Mouse (Mus musculus) thymus, postnatal 10 days (tissue): Measurements from ENCODE around the gene Sept11.

ENCODE experiments used
- DNase-seq, 2 experiments: peaks; one replicate each; pipeline ENCODE4 v3.0.0; 2021; ENCODE audit warnings: low spot score in 2 of 2

Sept11 gene

DNA sequence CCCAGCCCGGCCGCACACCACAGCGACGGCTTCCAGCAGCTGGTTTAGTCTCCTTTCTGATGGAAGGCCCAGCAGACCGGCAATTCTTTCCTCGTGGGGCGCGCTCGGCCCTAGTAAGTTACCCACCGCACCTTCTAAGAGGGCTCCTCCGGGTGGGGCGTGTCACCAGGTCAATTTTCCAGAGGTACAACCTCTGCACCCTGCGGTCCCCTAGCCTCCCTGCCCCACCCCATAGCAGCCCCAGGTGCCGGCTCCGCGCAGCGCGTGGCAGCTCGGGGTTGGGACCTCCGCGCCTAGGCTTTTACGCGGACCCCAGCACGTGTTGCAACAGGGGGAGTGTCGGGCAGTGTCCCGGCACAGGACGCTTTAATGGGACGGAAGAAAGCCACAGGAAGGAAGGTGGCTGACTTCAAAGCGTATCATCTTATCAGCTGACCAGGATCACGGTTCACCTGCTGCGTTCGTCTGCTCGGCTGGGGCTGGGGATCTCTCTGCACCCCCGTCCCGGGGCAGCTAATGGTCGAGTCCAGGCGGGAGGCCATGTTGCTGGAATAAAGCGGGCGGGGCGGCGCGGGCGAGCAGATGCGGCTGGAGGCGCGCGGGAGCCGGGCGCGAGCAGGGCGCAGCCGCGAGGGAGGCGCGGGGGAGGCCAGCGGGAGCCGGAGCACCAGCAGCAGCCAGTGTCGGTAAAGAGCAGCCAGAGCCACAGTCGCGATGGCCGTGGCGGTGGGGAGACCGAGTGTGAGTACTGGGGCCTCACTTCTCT is at the start of gene Sept11:
Sept11 (plus strand) TSS at position 581 of the 766 bp plus-strand sequence.
- peak; percentile 83 to 87 for DNase-seq

DNA sequence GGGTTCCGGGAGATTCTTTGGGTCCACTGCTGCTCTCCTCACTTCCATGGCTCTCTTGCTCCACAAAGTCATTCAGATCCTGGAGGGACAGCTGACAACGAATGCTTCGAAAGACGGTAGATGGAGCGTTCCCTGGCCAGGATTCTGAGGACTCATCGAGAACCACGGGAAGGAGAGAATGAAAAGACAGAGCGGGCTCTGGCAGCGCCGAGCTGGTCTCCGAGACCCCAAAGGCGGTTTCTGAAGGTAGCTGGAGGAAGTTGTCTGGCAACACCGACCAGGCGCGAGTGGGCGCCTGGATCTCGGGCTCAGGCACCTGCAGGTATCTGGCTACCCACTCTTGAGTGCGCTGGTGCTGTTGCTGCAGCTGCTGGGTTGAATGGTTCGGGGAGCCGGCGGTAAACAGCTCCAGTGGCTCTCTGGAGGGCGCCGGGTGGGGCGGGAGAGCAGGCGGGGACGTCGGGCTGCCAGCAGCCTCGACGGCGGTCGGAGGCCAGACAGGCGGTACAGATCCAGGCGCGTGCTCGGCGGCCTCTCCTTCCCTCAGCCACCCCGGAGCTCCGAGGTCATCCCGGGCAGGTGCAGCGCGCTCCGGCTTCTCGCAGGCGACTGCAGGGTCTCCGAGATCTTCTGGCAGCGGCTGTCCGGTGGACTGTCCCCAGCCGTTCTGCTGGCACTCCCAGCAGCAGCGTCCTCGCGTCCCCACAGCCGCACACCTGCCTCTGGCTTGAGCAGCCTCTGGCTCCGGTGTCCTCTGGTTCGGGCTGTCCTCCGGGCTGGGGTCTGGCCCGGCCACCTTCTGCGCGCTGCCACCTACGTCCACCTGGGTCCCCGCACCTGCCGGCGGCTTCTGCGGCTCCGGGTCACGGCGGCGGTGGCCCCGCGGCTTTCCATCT is 49.3 kb upstream of the Sept11 start:
- DNase-seq, result peak in 1 of 2 experiments; percentile 7

DNA sequence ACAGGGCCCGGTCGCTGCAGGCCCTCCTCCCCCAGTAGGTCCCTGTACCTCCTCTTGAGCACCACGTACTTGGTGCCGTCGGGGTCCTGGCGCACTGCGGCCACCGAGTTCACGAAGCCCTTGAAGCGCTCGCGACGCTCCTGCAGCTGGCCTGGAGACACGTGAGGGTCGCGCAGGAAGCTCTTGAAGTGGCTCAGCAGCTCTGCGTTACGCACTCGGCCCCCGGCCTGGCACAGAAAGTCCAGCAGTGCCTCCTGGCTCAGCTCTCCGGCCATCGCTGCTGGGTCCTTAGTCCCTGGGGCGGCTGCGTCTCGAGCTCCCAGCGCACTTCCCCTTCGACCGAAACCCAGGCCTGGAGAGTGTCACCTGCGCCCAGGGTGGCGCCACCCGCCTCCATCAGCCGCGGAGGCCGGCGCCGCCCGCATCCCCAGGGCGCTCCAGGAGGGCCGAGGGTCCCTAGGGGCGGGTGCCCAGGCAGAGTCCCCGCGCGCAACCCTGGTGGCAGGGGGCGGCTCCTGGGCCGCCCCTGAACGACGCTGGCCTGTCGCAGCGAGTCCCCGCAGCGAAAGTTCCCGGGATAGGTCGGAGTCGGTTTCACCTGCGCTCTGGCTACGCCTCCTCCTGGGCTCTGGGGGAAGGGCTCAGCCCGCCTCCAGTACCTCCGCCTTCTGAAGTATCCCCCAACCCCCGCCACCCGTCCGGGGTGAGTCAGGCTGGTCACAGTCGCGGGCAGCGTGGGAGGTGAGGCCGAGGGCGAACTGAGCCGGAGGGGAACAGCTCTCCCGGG is 48.5 kb upstream of the Sept11 start, which contains the start of gene Sowahb:
Sowahb (minus strand) TSS at position 439 of the 787 bp plus-strand sequence.
- DNase-seq, result no peak

DNA sequence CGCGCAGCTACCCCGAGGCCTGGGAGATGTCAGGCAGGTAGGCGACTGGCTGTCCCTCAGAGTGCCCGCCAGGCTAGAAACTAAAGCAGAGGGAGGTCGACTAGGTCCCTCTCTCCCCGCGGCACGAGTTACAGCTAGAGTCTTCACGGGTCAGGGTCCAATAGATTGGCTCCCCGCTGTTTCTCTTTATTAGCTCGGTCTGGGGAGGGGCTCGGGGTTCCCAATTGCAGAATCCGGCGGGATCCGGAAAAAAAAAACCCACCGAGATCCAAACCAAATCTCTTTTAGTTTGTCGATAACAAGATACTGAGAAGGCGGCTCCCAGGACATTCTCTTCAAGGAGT is 47.9 kb upstream of the Sept11 start:
- no peak for DNase-seq

DNA sequence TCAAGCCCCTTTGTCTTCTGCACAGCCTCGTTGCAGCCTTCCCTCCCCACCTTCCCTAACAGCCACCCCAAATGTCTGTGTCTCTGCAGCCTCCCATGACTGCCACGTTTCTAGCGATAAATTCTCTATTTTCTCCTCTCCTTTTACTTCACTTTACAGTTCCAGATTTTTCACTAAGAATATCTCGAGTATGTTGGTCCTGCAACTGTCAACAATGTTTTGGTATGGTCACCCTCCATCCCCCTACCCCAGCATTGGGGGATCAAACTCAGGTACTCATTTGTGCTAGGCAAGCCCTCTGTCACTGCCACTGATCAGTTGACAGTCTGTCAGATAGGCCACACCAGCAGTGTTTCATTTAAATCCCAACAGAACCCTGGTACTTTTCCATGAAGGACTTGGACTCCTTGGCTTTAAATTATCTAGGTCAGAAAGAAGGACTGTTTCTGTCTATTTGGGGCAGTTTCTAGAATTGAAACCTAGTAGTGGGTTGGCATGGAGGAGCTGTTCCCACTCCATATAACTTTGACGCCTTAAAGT is 46.9 kb upstream of the Sept11 start:
- no peak for DNase-seq

DNA sequence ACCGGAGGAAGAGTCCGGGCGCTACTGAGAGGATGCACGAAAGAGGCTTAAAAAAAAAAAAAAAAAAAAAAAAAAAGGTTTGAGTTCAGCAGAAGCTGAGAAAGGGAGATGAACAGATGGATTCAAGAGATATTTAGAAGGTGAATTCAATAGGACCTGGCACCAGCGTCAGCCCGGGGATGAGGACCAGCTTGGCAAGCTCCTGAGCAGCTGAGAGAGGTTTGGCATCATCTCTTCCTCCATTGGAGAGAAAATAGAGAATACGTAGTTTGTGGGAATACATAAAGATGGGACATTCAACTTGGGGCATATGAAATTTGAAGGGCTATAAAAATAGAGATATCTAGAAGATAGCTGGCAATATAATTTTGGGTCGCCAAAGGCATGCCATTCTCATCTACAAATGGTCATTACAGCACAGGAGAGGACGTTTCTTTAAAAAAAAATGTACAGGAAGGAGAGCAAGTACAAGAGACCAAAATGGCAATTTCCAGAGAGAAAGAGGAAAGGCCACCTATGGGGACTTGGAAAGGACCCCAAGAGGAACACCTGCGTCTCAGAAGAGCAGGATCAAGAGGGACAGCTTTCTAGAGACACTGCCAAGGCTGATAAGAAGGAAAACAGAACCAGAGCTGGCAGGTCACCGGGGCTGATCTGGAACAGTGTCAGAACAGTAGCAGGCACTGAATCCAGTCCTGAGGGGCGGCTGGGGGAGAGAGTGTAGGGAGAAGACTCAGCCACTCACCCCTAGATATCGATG is 44.6 kb upstream of the Sept11 start:
- no peak for DNase-seq

DNA sequence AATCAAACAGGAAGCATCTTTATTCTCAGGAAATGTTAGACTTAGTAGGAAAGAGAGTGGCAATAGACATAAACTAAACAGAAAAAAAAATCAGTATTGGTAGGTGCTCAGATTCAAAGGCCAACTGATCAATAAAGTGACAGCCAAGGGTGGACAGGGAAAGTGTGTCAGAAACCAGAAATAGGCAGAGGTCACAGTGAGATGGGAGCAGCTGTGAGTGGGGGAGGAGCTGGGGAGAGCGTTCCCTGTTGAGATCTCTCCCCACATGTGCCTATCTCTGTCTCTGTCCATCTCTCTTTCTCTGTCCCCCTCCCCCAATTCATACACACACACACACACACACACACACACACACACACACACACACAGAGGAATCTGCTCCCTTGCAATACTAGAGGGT is 43.3 kb upstream of the Sept11 start:
- no peak for DNase-seq

DNA sequence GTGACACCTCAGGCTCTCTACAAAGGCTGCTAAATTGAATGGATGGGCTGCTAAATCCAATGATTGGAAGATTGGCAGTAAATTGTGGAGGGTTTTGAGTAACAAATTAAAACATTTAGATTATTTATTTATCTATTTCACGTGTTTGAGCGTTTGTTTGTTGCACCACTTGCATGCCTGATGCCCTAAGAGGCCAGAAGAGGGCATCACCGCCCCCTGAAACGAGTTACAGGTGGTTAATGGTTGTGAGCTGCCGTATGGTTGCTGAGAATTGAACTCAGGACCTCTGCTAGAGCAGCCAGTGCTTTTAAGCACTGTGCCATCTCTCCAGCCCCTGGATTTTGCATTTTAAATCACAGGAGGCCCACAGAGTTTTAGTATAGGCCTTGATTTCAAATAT is 42.2 kb upstream of the Sept11 start:
- DNase-seq, result no peak

DNA sequence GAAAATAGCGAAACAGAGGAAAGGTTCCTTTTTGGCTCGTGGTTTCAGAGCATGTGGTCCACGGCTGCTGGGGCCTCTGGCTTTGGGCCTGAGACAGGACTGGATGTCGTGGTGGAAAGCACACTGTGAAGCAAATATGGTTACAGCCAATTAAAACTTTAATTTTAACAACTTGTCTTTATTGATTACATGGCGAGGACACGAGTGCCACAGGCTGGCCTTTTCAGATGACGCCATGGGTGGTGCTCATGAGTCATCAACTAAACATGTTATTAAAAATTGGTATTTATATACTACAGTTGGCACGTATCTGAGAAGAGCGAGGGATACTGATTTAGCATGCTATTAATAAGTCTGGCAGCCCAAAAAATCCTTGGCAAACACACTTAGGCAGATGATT is 41.3 kb upstream of the Sept11 start:
- no peak for DNase-seq

DNA sequence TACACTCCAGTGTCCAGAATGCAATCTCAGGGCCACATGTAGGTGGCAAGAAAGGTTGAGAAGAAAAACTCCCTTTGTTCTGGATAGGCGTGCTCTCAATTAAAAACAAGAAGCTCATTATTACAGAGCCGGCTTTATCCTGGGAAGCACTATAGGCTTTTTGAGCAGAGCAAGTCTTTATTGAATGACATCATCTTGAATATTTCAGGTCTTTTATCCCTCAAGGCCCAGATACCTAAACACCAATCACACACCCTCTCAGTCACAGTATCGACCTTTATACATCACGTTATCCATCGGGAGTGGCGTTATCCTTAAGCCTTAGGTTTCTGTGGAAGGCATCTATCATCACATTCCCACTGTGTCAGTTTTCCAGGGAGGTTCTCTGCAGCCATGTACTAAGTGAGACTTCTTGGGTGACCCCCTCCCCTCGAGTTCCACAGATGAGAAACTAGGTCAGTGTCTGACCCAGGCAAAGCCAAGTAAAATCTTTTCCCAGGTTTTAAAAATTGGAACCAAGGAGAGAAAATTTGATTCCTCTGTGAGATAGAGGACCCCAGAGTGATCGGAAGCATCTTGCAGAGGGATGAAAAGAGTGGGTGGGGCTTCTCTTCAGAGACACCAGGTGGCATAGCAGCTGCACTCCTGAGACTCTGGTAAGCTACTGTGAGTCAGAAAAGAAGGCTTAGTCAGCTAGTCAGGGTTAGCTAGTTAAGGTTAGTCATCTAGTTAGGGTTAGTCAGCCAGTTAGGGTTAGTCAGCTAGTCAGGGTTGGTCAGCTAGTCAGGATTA is 39.4 kb upstream of the Sept11 start:
- no peak for DNase-seq

DNA sequence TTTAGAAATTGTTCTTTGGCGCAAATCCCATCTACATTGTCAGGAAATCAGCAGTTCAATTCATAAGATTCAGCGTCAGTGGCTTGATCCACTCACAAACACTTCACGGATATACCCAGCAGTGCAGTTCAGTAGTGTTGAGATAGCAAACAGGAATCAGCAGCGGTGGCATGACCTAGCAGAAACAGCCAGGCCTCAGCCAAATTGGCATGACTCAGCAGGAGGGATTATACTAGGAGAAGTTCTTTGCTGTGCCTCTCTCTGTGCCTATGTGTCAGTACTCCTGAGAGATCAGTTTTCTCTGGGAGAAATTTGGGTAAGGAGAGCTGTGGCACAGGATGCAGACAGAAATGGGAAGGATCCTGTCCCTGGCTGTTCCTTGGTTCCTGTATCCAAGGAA is 32.4 kb upstream of the Sept11 start:
- no peak for DNase-seq

DNA sequence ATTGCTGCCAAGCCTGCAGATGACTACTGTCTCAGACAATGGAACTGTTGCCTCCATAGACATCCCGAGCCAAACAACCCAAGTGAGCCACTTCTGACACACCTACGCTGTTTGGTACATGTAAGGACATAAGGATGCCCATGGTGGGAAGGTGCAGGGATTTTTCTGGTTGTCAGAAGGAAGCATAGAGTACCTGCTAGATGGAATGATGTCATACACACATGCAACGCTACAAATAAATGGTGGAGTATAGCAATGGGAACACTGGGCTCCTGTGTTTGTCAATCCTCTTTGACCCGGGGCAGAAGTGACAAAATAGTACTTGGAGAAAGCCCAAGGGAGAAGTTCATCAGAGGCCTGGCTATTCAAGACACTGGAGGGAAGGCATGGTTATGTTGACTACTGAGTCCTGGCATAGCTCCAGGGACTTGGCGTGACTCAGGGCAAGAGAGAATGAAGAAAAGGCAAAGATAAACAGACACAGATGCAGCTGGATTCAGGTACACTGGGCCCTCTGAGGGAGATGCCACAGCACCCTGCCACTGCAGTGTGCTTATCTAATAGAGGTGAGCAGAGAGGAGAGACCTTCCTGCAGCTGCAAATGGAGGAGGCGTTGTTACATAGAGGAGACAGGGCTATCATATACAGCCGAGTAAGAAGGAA is 15.4 kb upstream of the Sept11 start:
- DNase-seq, result no peak

DNA sequence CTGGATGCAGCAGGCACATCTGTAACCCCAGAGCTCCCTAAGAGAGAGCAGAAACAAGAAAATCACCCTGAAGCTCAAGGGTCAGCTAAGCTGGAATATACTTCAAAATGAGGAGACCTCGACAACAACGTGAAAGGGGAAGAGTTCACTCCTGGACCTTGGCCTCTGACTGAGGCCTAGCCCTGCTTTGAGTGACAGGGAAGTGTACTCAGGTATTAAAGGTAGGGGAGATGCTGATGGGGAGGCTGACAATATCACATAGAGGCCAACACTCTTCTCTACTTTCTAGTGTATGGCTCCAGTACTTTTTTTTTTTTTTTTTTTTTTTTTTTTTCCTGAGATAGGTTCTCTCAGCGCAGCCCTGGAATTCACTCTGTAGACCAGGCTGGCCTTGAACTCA is 13.6 kb upstream of the Sept11 start:
- no peak for DNase-seq

DNA sequence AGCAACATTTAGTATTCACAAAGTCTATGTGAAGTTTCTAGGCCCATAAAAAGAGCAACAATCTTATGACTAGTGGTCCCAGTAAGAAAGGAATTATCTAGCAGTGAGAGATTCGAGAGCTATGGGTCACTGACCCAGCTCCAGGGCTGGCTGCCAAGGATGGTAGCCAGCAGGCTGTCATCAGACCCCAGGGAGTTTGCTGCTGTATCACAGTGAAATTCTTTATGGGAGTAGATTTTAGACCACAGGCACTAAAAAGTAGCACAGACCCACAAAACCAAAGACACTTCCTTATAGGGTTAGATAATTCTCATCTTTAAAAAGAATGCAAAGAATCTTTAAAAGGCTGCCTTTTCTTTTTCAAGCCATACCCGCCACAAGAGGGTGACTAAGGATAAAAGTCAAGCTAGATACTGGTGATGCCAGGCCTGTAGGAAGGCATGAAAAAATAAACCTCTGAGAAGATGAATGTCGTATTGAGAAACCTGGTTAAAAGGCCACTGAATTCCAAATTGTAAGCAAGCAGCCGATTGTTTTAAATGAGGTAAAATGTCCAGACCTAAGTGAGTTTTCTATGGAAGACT is 8.1 kb upstream of the Sept11 start:
- DNase-seq, result no peak

DNA sequence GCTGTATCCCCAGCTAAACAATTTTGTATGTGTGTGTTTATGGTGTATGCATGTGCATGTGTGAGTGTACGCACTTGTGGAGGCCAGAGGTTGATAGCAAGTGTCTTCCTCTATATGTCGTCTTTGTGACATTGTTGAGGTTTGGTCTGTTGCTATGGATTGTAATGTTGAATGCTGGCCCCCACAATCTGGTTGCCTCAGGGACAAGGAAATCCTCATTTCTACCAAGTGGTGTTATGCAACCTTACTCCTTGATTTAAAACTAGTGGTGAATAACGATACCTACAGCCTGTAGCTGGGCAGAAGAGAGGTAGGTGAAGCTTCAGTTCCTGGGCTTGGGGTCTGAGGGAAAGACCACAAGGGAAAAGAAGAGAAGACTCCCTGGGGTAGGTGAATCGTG is 7.3 kb upstream of the Sept11 start:
- no peak for DNase-seq

DNA sequence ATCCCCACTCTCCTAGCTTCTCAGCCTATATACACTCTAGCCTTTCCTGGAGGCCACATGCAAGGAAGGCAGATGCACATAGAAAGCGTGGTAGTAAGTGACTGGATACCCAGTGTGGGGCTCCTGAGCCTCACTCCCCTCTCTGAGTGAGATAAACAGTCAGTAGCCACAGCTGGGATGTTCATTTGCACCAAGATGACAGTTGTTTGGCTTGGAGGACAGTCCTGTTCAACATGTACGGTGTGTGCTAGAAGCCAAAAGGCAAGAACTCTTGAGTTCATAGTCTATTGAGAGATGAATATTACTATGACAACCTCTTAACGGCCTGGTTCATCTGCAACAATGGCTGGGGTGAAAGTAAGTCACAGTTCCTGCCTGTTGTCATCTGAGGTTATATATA is 2.0 kb upstream of the Sept11 start:
- DNase-seq, result no peak

DNA sequence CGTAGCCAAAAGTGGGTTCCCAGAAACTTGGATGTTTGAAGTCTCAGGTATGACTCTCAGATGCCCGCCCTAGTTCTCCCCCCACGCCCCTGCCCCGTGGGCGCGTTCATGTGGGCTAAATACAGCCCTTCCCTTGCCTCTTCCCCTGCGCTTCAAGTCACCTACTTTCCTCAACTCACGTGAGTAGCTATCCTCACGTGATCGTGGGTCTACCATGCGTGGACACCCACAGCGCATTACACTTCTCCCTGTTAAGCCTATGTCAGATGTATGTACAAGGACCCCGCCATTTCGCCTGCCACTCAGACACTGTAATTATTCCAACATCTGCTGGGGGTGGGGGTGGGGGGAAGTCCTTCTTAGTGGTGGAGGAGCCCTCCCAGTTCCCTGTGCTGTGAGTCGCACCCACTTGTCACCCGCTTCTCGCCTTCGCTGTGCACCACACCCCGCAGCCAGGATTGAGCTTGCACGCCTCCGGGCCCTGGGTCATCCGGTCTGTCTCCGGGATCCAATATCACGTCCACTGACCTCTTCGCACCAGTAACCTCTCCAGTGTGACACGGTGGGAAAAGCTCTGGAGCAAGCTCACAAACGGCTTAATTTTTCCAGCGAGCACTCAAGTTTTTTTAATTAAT is 973 bp upstream of the Sept11 start:
- peak; percentile 18 to 37 for DNase-seq

DNA sequence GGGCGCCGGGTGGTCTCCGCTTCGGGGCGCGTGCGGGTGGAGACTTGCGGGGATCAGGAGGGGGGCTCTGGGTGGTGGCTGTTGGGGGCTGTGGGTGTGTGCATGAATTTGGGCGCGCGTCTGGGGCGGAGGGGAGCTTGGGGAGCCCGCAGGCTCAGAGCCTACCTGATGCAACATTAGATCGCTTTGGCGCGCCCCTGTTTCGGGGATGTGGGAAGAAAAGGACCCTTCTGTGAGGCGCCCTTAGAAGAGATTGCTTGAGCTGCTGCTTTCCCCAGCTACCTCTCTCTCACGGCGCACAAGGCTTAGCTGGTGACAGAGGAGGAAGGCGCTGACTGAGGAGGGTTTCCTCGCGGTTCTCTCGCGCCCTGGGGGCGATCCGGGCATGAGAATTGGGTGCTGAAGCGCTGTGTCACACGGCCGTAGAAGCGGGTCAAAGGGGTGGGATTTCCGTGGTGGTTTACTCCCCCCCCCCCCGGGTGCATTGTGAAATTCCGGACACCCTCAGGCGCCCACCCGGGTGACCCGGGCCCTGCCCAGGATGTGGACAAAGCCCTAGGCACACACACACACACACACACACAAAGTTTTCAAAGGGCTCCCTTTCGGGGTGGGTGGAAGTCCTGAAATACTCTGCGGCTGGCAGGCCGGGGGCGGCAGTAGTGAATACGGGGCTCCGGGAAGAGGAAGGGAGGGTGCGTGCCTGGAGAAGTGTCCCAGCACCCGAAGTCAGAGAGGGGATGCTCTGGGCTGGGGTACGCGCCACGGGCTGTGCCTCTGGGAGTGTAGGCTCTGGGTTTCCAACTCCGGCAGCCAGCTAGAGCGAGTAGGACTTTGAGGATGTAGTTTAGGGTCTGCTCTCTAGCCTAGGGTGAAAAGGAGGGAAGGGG is 646 bp downstream of the Sept11 start:
- peak; percentile 39 to 51 for DNase-seq
